Mouse (Mus musculus) heart, postnatal 0 days (tissue): Measurements from ENCODE around the gene Arpc5l.

Source experiments
- CTCF ChIP-seq: IDR thresholded peaks from 2 replicates; pipeline ENCODE4 v1.5.1; 2016; ENCODE audit warnings: antibody characterized with exemption, control low read depth, low read depth
- EP300 ChIP-seq: IDR thresholded peaks from 2 replicates; pipeline ENCODE4 v1.6.1; 2016; ENCODE audit warnings: antibody characterized with exemption, low read depth

GRCm38 (mm10) chr2:39020004-39020403 is 14.9 kb downstream of the Arpc5l start:
- no peak for TF ChIP-seq CTCF
- no peak for TF ChIP-seq EP300
